Mouse (Mus musculus): ENCODE results near the gene Acta1. TPM values are rescaled to one million over a fixed set of nuclear protein-coding genes. Genes with fewer than 3 reads are reported as not detected.

Gene Acta1
- total RNA-seq, 1 experiment = 33.9 TPM

DNA sequence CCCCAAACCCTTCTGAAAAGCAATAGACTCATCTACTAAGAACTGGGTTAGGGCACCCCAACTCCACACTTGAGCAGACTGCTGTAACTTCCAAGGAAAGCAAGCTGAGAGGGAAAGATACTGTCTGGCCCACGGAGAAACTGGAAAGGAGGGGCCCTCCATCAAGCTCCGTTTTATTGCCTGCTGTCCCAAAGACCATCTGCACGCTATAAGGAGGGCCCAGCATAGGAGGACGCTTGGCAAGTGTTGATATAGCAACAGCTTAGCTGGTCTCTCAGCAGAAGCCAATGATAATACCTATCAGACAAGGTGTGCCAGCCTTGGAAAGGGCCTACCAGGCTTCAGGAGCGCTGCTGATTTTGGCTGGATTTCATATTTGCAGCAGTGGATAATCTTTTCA is 43.0 kb downstream of the Acta1 start:
- Histone ChIP-seq H3K9ac (ENCODE audit: insufficient read depth, low read depth, low read length, poor library complexity, severe bottlenecking) (no peak overlapping the region), H3K4me3 (ENCODE audit: insufficient read depth in 1 of 2, low read depth in 1 of 2, low read length in 2 of 2, poor library complexity in 1 of 2, severe bottlenecking in 1 of 2) (no peak overlapping the region), H3K27ac (ENCODE audit: insufficient read depth, low read depth, low read length, poor library complexity, severe bottlenecking) (no peak overlapping the region), H3K9me3 (ENCODE audit: control insufficient read depth, insufficient read depth, low read depth, low read length) (no peaks in the 10 kb centered on the region), H3K36me3 (ENCODE audit: control insufficient read depth, insufficient read depth, low read length, poor library complexity, severe bottlenecking) (no peaks in the 10 kb centered on the region), H3K4me1 (ENCODE audit: control insufficient read depth in 2 of 2, insufficient read depth in 2 of 2, low read length in 2 of 2, poor library complexity in 1 of 2) (peaks cover 0 to 11% of the 10 kb centered on the region in 2 experiments; a peak in 1 of 4 replicates)
- in situ Hi-C loops (cut with MboI; ENCODE audit: low sequenced_read_pairs in 2 of 2, unreplicated experiment in 2 of 2) = no loop called here
- DNase-seq (ENCODE audit: low read depth, low spot score) = no peak
- no peak for TF ChIP-seq HCFC1 (IDR thresholded peaks at IDR 0.05; ENCODE audit: borderline replicate concordance, insufficient read depth, low read length)
- no peak for TF ChIP-seq CHD2 (IDR thresholded peaks at IDR 0.05; ENCODE audit: low read depth, low read length)
- no peak for TF ChIP-seq MAFK (IDR thresholded peaks at IDR 0.05; ENCODE audit: insufficient read depth, low read depth, low read length)
- TF ChIP-seq ZC3H11A (IDR thresholded peaks at IDR 0.05; ENCODE audit: borderline replicate concordance, low read depth, low read length) = no peak
- TF ChIP-seq ZNF384 (IDR thresholded peaks at IDR 0.05; ENCODE audit: low read depth, low read length) = no peak

DNA sequence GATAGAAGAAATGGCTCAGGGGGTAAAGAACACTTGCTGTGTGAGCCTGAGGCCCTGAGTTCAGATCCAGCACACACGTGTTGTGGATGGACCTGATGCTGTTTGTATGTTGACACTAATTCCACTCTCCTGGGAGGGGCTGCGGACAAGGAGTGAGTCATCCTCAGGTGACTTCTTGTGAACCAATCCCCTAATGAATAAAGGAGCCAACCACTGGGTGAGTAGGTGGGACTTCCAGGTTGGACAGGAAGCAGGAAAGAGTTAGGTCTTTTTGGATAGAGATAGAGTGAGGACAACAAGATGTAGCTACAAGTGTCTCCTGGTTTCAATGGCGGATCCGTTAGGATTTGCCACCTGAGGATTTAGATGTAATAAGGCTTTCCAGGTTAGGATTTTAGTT is 45.2 kb downstream of the Acta1 start:
- peak; percentile 56 for DNase-seq (ENCODE audit: low read depth, low spot score)
- in situ Hi-C loops (cut with MboI; ENCODE audit: low sequenced_read_pairs in 2 of 2, unreplicated experiment in 2 of 2) = no loop called here
- peaks cover 0 to 9% of the 10 kb centered on the region in 2 experiments; a peak in 1 of 4 replicates for H3K4me1 ChIP-seq (ENCODE audit: control insufficient read depth in 2 of 2, insufficient read depth in 2 of 2, low read length in 2 of 2, poor library complexity in 1 of 2)
- no peak overlapping the region for H3K27ac ChIP-seq (ENCODE audit: insufficient read depth, low read depth, low read length, poor library complexity, severe bottlenecking)
- H3K9ac ChIP-seq (ENCODE audit: insufficient read depth, low read depth, low read length, poor library complexity, severe bottlenecking) = peak overlapping the region; percentile 76
- peaks cover 3% of the 10 kb centered on the region; the same call in 1 of the 2 replicates for H3K36me3 ChIP-seq (ENCODE audit: control insufficient read depth, insufficient read depth, low read length, poor library complexity, severe bottlenecking)
- peak overlapping the region; percentile 61 to 72 for H3K4me3 ChIP-seq (ENCODE audit: insufficient read depth in 1 of 2, low read depth in 1 of 2, low read length in 2 of 2, poor library complexity in 1 of 2, severe bottlenecking in 1 of 2)
- no peaks in the 10 kb centered on the region for H3K9me3 ChIP-seq (ENCODE audit: control insufficient read depth, insufficient read depth, low read depth, low read length)
- no peak for TF ChIP-seq HCFC1 (IDR thresholded peaks at IDR 0.05; ENCODE audit: borderline replicate concordance, insufficient read depth, low read length)
- no peak for TF ChIP-seq ZNF384 (IDR thresholded peaks at IDR 0.05; ENCODE audit: low read depth, low read length)
- TF ChIP-seq MAFK (IDR thresholded peaks at IDR 0.05; ENCODE audit: insufficient read depth, low read depth, low read length) = no peak
- no peak for TF ChIP-seq ZC3H11A (IDR thresholded peaks at IDR 0.05; ENCODE audit: borderline replicate concordance, low read depth, low read length)
- no peak for TF ChIP-seq CHD2 (IDR thresholded peaks at IDR 0.05; ENCODE audit: low read depth, low read length)

DNA sequence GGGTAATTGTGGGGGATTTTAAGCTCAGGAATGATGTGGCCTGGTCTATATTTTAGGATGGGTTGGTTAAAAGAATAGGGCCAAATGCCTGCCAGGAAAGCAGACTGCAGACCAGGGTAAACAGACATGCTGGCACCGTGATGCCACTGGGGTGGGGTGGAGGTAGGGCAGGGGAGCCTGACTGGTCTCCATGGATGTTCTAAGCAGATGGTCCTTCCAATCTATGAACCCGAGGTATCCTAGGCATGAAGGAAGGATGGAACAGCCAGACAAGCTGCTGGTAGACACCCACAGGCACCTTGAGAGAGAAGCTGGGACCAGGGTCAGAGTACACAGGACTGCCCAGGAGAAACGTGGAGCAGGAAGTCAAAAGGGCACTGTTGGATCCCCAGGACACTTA is 47.0 kb downstream of the Acta1 start:
- no peak for TF ChIP-seq ZNF384 (IDR thresholded peaks at IDR 0.05; ENCODE audit: low read depth, low read length)
- no peak for TF ChIP-seq ZC3H11A (IDR thresholded peaks at IDR 0.05; ENCODE audit: borderline replicate concordance, low read depth, low read length)
- TF ChIP-seq CHD2 (IDR thresholded peaks at IDR 0.05; ENCODE audit: low read depth, low read length) = no peak
- TF ChIP-seq HCFC1 (IDR thresholded peaks at IDR 0.05; ENCODE audit: borderline replicate concordance, insufficient read depth, low read length) = no peak
- TF ChIP-seq MAFK (IDR thresholded peaks at IDR 0.05; ENCODE audit: insufficient read depth, low read depth, low read length) = no peak
- H3K4me3 ChIP-seq (ENCODE audit: insufficient read depth in 1 of 2, low read depth in 1 of 2, low read length in 2 of 2, poor library complexity in 1 of 2, severe bottlenecking in 1 of 2) = no peak overlapping the region
- DNase-seq (ENCODE audit: low read depth, low spot score) = no peak
- H3K36me3 ChIP-seq (ENCODE audit: control insufficient read depth, insufficient read depth, low read length, poor library complexity, severe bottlenecking) = peaks cover 3% of the 10 kb centered on the region; the same call in 1 of the 2 replicates
- no peak overlapping the region for H3K27ac ChIP-seq (ENCODE audit: insufficient read depth, low read depth, low read length, poor library complexity, severe bottlenecking)
- in situ Hi-C loops (cut with MboI; ENCODE audit: low sequenced_read_pairs in 2 of 2, unreplicated experiment in 2 of 2) = no loop called here
- H3K9ac ChIP-seq (ENCODE audit: insufficient read depth, low read depth, low read length, poor library complexity, severe bottlenecking) = no peak overlapping the region
- no peaks in the 10 kb centered on the region for H3K9me3 ChIP-seq (ENCODE audit: control insufficient read depth, insufficient read depth, low read depth, low read length)
- H3K4me1 ChIP-seq (ENCODE audit: control insufficient read depth in 2 of 2, insufficient read depth in 2 of 2, low read length in 2 of 2, poor library complexity in 1 of 2) = peaks cover 0 to 9% of the 10 kb centered on the region in 2 experiments; a peak in 1 of 4 replicates

DNA sequence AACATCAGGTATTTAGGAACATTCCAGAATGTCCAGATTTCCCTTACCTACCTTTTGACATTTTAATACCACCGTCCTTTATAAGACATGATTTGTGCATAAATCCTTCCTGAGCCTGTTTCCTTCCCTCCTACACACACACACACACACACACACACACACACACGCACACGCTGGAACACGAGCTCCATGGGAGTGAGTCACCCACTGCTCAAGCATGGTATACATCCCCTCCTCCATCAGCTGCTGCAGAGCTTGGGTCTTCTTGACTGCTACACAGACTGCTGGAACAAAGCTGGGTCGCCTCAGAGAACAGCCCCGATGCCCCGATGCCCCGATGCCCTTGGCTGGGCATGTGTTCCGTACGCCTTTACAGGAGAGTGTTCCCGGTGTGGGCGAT is 48.0 kb downstream of the Acta1 start:
- no peak overlapping the region; the same call in 1 of the 2 replicates for H3K27ac ChIP-seq (ENCODE audit: insufficient read depth, low read depth, low read length, poor library complexity, severe bottlenecking)
- H3K9me3 ChIP-seq (ENCODE audit: control insufficient read depth, insufficient read depth, low read depth, low read length) = no peaks in the 10 kb centered on the region
- H3K4me3 ChIP-seq (ENCODE audit: insufficient read depth in 1 of 2, low read depth in 1 of 2, low read length in 2 of 2, poor library complexity in 1 of 2, severe bottlenecking in 1 of 2) = no peak overlapping the region
- peaks cover 5% of the 10 kb centered on the region; the same call in 1 of the 2 replicates for H3K36me3 ChIP-seq (ENCODE audit: control insufficient read depth, insufficient read depth, low read length, poor library complexity, severe bottlenecking)
- no peak for DNase-seq (ENCODE audit: low read depth, low spot score)
- peaks cover 0 to 11% of the 10 kb centered on the region in 2 experiments; a peak in 2 of 4 replicates for H3K4me1 ChIP-seq (ENCODE audit: control insufficient read depth in 2 of 2, insufficient read depth in 2 of 2, low read length in 2 of 2, poor library complexity in 1 of 2)
- H3K9ac ChIP-seq (ENCODE audit: insufficient read depth, low read depth, low read length, poor library complexity, severe bottlenecking) = no peak overlapping the region
- TF ChIP-seq HCFC1 (IDR thresholded peaks at IDR 0.05; ENCODE audit: borderline replicate concordance, insufficient read depth, low read length) (no peak), ZC3H11A (IDR thresholded peaks at IDR 0.05; ENCODE audit: borderline replicate concordance, low read depth, low read length) (no peak), ZNF384 (IDR thresholded peaks at IDR 0.05; ENCODE audit: low read depth, low read length) (no peak), MAFK (IDR thresholded peaks at IDR 0.05; ENCODE audit: insufficient read depth, low read depth, low read length) (no peak), CHD2 (IDR thresholded peaks at IDR 0.05; ENCODE audit: low read depth, low read length) (no peak)
- in situ Hi-C loops (cut with MboI; ENCODE audit: low sequenced_read_pairs in 2 of 2, unreplicated experiment in 2 of 2) = no loop called here
